ENCODE assay signal across 17 mouse cellular contexts in genomic region chr3:135285256-135285655, GRCm38 (mm10). TPM values are rescaled to one million over a fixed set of nuclear protein-coding genes. Genes with fewer than 3 reads are reported as not detected.
A peak's percentile ranks its signal among the peaks of the same experiment; 100 is the strongest.
DNase-seq lines count a peak whose midpoint lies in the region; ATAC-seq and TF ChIP-seq lines count a peak whose summit lies in the region.
"Had no signal": no experiment of that assay in that cellular context is flagged by ENCODE, and none has a peak within 500 bp of the region (broad histone marks: within the 10 kb centered on the region; RNA-seq: fewer than 3 reads in every experiment).

No protein-coding gene starts in this region.

- ATAC-seq in lung, embryonic 15.5 days (ENCODE audit: borderline replicate concordance, extremely low read depth, low FRiP score, low TSS enrichment) = no peak
- ATAC-seq: forebrain, embryonic 13.5 days; forebrain, postnatal 0 days had no signal

- TF ChIP-seq CTCF in kidney, adult 2 months (conservative IDR thresholded peaks at IDR 0.05; ENCODE audit: insufficient read depth, insufficient read length, low read depth, low read length) = no peak

- DNase-seq in kidney, adult 2 months = peak; percentile 50
- DNase-seq in kidney, postnatal 14 days = no peak
- DNase-seq in ZHBTc4 (ENCODE audit: low read depth, low spot score) = peak; percentile 16
- DNase-seq in lung, postnatal 25 days (ENCODE audit: low spot score) = peak; percentile 16
- no peak for DNase-seq in natural killer cell, adult 2 months (ENCODE audit: low spot score in 2 of 2)
- no peak for DNase-seq in left cerebral cortex, adult 11 months (ENCODE audit: low spot score)
- DNase-seq: adrenal gland, adult 2 months; adrenal gland, postnatal 25 days; cerebellum, adult 18-20 months; cerebellum, postnatal 10 days; forebrain, postnatal 0 days; gastrocnemius, postnatal 14 days; heart, postnatal 36 days had no signal

- peaks cover 2% of the 10 kb centered on the region; the same call in 1 of the 2 replicates for H3K36me3 ChIP-seq in kidney, adult 2 months (ENCODE audit: control insufficient read depth, insufficient read depth, low read length)
- H3K36me3 ChIP-seq in lung, embryonic 15.5 days = no peaks in the 10 kb centered on the region
- H3K36me3 ChIP-seq: embryonic facial prominence, embryonic 10.5 days; heart, embryonic 13.5 days had no signal

- 68% methylated on average over 11 of the region's 11 CpGs for WGBS in kidney, adult 2 months
- WGBS in lung, embryonic 15.5 days = 67% methylated on average over 11 of the region's 11 CpGs

- H3K4me3 ChIP-seq in kidney, adult 2 months (ENCODE audit: insufficient read depth, low read depth, low read length) = peak overlapping the region; percentile 29; the same call in 1 of the 2 replicates
- H3K4me3 ChIP-seq in lung, embryonic 15.5 days = peak overlapping the region; percentile 7; the same call in 1 of the 2 replicates
- H3K4me3 ChIP-seq: embryonic facial prominence, embryonic 10.5 days; forebrain, embryonic 13.5 days; heart, embryonic 13.5 days had no signal

- H3K9me3 ChIP-seq in lung, embryonic 15.5 days = no peaks in the 10 kb centered on the region
- H3K9me3 ChIP-seq: embryonic facial prominence, embryonic 10.5 days; forebrain, embryonic 13.5 days; heart, embryonic 13.5 days had no signal

- H3K4me1 ChIP-seq in kidney, adult 2 months (ENCODE audit: control insufficient read depth, insufficient read depth, low read length) = peaks cover 2% of the 10 kb centered on the region; the same call in 1 of the 2 replicates
- H3K4me1 ChIP-seq in lung, embryonic 15.5 days = 0 out of 2 replicates have a peak, but pooled peaks cover 3% of the 10 kb centered on the region

- no peaks in the 10 kb centered on the region for H3K27me3 ChIP-seq in kidney, adult 2 months (replicated peaks; ENCODE audit: control insufficient read depth, insufficient read depth, low read length)
- no peaks in the 10 kb centered on the region for H3K27me3 ChIP-seq in lung, embryonic 15.5 days
- H3K27me3 ChIP-seq: forebrain, embryonic 13.5 days; heart, embryonic 13.5 days had no signal

- H3K4me2 ChIP-seq in lung, embryonic 15.5 days = peak overlapping the region; percentile 28; the same call in 1 of the 2 replicates
- H3K4me2 ChIP-seq: forebrain, embryonic 13.5 days; heart, embryonic 13.5 days had no signal

- TF ChIP-seq POLR2A in kidney, adult 2 months (IDR thresholded peaks at IDR 0.05; ENCODE audit: low read depth, low read length) = no peak

- H3K9ac ChIP-seq in lung, embryonic 15.5 days = no peak overlapping the region
- H3K9ac ChIP-seq: forebrain, embryonic 13.5 days; forebrain, postnatal 0 days; heart, embryonic 13.5 days had no signal

- 0 out of 2 replicates have a peak overlapping the region, but pooled peaks have one; percentile 17 for H3K27ac ChIP-seq in kidney, adult 2 months (ENCODE audit: insufficient read depth, low read depth, low read length)
- peak overlapping the region; percentile 49 for H3K27ac ChIP-seq in lung, embryonic 15.5 days
- H3K27ac ChIP-seq: embryonic facial prominence, embryonic 10.5 days; forebrain, embryonic 13.5 days; heart, embryonic 13.5 days had no signal

RNA-seq across cellular contexts. Expression of gene Bdh2, which starts 4.2 kb away (rescaled TPM):
- polyA plus RNA-seq in kidney, adult 2 months (2012; rRNA removed) = 247 and 284 TPM in 2 replicates
- polyA plus RNA-seq in lung, embryonic 15.5 days (2015; fragmentation: Nextera tagmentation; extraction: Ambion mirVana) = 7.6 TPM in 2 replicates

RNA-seq across cellular contexts. Expression of gene Slc9b2, which starts 22.2 kb away (rescaled TPM):
- 0.30 and 0.59 TPM in 2 replicates for polyA plus RNA-seq in kidney, adult 2 months (2012; rRNA removed)
- 1.2 and 1.3 TPM in 2 replicates for polyA plus RNA-seq in lung, embryonic 15.5 days (2015; fragmentation: Nextera tagmentation; extraction: Ambion mirVana)

Comparison
In these comparisons a context has a peak if more than half of its experiments do, and no peak if none do; other contexts are left out.
1. DNase-seq: peak in kidney, adult 2 months (single experiment), ZHBTc4 (single experiment) and lung, postnatal 25 days (single experiment); none in kidney, postnatal 14 days (single experiment), natural killer cell, adult 2 months (0 of 2) and left cerebral cortex, adult 11 months (single experiment).
2. RNA of gene Bdh2, which starts 4.2 kb away (polyA plus RNA-seq): 247 to 284 TPM in kidney, adult 2 months; 7.6 TPM in lung, embryonic 15.5 days; every median in the first group is over 10 times any median in the second.